Mouse (Mus musculus) telencephalon, adult 2 months (tissue): ENCODE measurements around the gene Gm21969.

ENCODE experiments used
- DNase-seq: peaks from one replicate; pipeline ENCODE4 v3.0.0-alpha.2; 2011; ENCODE audit warnings: low read depth, low spot score

Gm21969 gene

GRCm38 (mm10) chr4:139602357-139603244 is at the start of gene Gm21969:
Gene Gm21969 (plus strand): TSS chr4:139603186.
- no peak for DNase-seq

GRCm38 (mm10) chr4:139555235-139555634 is 47.8 kb upstream of the Gm21969 start:
- DNase-seq, result no peak

GRCm38 (mm10) chr4:139555951-139556350 is 47.0 kb upstream of the Gm21969 start:
- DNase-seq, result no peak

- no peak for DNase-seq
Observed at GRCm38 (mm10) chr4:139568361-139568760, 34.6 kb upstream of the Gm21969 start.

- no peak for DNase-seq
Observed at GRCm38 (mm10) chr4:139570756-139571155, 32.2 kb upstream of the Gm21969 start.

- no peak for DNase-seq
Observed at GRCm38 (mm10) chr4:139572928-139573512, 30.0 kb upstream of the Gm21969 start.

GRCm38 (mm10) chr4:139574156-139574798 is 28.7 kb upstream of the Gm21969 start:
- peak; percentile 99 for DNase-seq

GRCm38 (mm10) chr4:139574799-139575672 is 27.9 kb upstream of the Gm21969 start:
- DNase-seq, result no peak

GRCm38 (mm10) chr4:139575673-139576003 is 27.3 kb upstream of the Gm21969 start:
- no peak for DNase-seq

- no peak for DNase-seq
Observed at GRCm38 (mm10) chr4:139576251-139576880, 26.6 kb upstream of the Gm21969 start.

- no peak for DNase-seq
Observed at GRCm38 (mm10) chr4:139577006-139577405, 26.0 kb upstream of the Gm21969 start.

- no peak for DNase-seq
Observed at GRCm38 (mm10) chr4:139578389-139578788, 24.6 kb upstream of the Gm21969 start.

GRCm38 (mm10) chr4:139579003-139579402 is 24.0 kb upstream of the Gm21969 start:
- DNase-seq, result no peak

GRCm38 (mm10) chr4:139579466-139579865 is 23.5 kb upstream of the Gm21969 start:
- DNase-seq, result no peak

- DNase-seq, result no peak
Observed at GRCm38 (mm10) chr4:139580663-139581336, 22.2 kb upstream of the Gm21969 start.

- DNase-seq, result no peak
Observed at GRCm38 (mm10) chr4:139581427-139582051, 21.4 kb upstream of the Gm21969 start.

- DNase-seq, result no peak
Observed at GRCm38 (mm10) chr4:139582346-139582745, 20.6 kb upstream of the Gm21969 start.

- no peak for DNase-seq
Observed at GRCm38 (mm10) chr4:139582903-139583302, 20.1 kb upstream of the Gm21969 start.

- DNase-seq, result no peak
Observed at GRCm38 (mm10) chr4:139583629-139584245, 19.2 kb upstream of the Gm21969 start.

- no peak for DNase-seq
Observed at GRCm38 (mm10) chr4:139584704-139585103, 18.3 kb upstream of the Gm21969 start.
